Mouse (Mus musculus) c-Kit-positive CD71-positive TER-119-positive erythroid progenitor cells, embryonic 14.5 days (primary cell): Measurements from ENCODE around the gene Wdr89.
"Not testable (repeated sequence)": the region's sequence is repeated elsewhere in the genome, so short reads cannot be mapped to it uniquely, and the experiment has no call there.

ENCODE experiments used
- DNase-seq: peaks from one replicate; pipeline ENCODE4 v3.0.0-alpha.2; 2013; ENCODE audit warnings: low spot score

Gene Wdr89

DNA sequence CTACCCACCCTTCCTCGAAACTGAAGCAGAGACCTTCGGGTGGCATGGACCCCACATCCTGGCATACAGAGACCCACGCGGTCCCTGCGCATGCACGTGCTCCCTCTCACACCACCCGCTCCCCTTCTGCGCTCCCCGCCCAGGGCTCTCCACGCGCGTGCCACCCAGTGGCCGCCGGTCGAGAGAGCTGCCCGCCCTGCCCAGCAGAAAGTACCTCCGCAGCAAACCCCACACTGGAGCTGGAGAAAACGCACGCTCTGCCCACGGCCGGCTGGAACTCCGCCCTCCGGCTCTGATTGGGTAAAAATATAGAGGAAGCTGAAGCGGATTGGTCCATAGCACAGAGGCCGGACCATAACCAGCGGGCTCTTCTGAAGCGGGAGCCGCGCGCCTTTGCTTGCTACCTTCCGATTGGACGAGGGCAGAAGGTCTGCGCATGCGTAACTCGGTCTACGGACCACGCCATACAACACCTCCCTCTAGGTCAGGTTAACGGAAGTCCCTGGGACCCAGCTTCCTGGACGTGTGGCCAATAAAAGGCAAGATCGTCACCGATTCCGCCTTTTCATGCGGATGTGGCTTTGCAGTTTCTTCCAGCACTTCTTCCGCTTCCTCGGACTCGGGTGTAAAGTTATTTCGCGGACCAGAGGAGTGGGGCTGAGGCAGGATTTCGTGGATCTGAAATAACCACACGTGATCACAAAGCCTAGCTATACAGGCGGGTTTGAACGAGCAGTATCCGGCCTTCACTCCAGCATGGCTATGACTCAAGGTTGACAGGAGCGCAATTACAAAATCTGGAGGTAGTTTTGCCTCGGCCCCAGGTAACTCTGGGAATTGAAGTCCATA lies at the start of gene Wdr89:
Gene Wdr89 (minus strand): TSS at position 280 of the 849 bp plus-strand sequence.
- peak; percentile 100 for DNase-seq

DNA sequence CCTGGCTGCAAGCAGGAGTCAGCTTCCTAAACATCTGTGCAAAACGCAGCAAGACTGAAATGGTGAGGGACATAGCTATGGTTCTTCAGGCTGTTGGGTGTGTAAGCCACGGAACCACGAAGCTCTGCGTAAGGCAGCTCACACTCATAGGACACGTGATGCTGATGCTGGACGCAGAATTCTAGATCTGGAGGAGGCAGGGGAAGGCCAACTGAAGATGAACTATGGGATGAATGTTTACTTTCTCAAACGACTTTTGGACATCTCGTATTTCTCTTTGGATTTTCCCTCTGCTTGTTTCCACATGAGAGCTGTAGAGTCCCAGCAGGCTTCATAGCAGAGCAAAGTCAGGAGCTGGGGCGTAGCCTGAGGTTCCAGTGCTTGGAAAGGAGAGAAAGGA lies 44.3 kb upstream of the Wdr89 start:
- DNase-seq = no peak

DNA sequence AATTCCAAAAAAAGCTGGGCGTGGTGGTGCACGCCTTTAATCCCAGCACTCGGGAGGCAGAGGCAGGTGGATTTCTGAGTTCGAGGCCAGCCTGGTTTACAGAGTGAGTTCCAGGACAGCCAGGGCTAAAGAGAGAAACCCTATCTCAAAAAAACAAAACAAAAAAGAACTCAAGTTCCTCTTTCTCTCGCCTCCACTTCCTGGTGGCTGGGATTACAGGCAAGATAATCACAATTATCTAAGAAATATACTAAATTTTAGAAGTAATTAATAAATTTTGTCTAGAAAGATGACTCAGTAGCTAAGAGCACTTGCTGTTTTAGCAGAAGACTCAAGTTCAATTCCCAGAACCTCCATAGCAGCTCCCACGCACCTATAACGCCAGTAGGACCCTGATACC lies 43.6 kb upstream of the Wdr89 start:
- DNase-seq = not testable (repeated sequence)

DNA sequence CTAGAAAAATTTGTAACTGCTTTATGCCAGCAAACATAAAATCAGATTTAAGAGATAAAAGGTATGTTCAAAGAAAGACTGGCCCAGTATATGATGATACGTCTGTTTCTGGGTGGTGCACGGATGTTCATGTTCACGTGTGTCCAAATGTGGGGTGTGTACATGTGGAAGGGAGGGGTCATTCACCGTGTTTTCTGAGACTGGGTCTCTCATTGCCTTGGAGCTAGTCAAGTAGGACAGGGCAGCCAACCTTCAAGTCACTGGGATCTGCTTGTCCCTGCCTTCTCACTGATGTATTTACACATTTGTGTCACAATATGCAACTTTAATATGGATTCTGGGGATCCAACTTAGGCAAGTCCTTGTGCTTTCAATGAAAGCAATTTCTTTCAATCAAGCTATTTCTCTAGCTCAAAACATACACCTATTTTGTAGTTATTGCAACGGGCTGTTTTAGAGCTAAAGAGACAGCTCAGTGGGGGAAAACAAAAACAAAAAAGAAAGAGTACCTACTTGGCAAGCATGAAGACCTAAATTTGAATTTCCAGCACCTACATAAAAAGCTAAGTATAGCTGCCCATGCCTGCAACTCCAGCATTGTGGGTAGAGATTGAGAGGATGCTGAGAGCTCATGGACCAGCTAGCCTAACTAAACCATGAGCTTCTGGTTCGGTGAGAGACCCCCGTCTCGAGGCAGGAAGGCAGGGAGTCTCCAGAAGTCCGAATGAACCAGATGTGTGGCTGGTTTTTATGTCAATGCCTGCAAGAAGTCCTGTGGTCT lies 41.4 kb upstream of the Wdr89 start:
- no peak for DNase-seq

DNA sequence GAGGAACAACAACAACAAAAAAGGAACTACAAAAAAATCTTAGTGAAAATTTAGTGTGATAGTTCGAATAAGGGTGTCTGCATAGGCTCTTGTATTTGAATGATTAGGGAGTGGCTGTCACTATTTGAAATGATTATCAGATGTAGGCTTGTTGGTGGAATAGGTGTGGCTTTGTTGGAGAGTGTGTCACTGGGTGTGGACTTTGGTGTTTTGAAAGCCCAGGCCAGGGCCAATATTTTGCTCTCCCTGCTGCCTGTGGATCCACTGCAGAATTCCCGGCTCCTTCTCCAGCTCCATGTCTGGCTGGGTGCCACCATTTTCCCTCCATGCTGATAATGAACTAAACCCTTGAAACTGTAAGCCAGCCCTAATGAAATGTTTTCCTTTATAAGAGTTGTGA lies 40.2 kb upstream of the Wdr89 start:
- DNase-seq = no peak

DNA sequence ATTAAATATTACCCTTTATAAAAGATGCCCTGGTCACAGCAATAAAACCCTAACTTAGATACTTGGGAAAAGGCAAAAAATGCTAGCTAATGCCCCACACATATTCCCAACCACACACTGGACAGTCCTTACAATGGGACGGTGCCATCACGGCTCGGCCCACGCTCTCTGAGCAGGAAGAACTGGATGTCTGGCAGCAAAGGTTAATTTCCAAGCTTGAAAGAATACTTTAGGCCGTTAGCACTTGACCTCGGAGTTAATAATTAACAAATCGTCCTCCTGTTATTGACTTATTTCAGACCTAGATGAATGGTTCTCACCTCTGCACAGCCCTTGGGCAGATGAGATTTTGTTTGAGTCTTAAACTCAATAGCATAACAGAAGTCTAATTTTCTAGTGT lies 37.3 kb upstream of the Wdr89 start:
- no peak for DNase-seq

DNA sequence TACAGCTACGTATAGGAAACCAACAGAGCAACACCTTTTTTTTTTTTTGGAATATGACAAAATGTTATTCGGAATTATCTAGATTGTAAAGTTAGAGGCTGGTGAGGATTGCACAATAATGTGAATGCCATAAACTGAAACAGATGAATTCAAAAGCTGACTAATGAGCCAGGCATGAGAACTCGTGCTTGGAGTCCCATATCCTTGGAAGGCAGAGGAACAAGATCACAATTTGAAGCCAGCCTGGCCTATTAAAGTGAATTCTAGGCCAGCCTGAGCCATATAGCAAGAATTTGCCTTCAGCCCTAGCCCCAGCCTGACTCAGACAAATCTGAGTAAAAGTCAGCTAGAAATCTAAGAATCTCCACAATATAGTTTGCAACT lies 33.4 kb upstream of the Wdr89 start:
- DNase-seq = no peak

DNA sequence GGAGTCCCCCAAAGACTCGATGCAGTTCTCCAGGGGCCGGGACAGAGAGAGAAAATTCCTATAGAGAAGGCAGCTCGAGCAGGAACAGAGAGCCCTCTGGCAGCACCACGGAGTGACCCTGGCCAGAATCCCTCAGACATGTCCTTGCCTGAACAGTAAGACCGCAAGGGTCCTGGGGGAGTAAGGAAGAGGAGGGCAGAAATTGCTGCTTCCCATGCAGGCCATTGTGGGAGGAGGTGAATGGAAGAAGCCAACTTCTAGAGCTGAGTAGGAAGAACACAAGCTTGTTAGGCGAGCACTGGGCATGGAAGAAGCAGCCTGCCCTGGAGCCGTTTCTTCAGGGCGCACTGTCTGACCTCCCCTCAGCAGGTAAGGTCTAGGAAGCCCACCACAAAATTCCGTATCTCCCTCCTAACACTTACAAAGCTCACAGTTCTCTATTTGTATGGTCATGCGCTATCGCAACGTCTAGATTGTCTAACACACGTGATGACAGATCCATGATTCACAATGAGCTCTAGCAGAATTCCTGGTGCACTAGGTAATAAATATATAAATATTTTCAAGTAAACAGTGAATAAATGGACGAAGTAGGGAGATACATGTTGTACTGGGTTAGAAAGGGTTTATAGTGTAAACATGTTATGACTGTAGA lies 32.9 kb upstream of the Wdr89 start:
- DNase-seq = no peak

DNA sequence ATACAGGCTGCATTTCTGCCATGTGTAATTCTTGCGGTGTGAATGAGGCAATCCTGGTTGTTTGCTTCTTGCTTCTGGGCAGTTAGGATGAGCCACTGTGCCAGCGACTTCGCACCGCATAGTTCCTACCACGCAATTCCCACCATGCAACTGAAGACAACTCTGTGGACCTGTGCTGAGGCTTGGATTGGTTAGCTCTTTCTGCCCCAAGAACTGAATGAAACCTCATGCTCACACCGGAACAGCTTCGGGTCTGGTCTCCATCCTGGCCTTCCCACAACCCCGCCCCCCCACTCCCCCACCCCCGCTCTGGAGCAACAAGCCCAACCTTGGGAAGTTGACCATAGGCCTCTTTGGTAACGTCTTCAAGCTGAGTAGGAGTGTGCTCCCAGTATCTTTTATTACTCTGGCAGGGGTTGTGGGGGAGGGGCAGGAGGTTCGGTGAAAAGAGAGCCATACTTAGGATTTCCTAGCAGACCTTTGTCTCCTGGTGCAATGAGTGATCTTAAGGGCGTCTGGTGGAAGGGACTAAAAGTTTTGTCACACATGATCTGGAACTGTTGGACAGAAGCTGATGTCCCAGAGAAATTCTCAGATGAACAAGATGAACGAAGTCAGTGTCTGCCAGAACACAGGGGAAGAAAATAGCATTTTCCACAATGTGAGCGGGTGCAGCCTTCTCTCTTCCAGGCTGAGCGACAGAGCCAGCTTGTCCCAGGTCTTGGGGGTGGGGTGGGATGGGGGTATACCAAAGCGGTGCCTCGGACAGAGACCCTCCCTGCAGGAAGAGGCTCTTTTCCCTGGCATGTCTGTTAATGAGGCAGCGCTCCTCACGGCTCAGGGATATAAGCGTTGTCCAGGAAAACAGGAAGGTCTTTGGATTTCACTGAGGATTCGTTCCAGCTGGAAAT lies 32.1 kb upstream of the Wdr89 start:
- DNase-seq = no peak

DNA sequence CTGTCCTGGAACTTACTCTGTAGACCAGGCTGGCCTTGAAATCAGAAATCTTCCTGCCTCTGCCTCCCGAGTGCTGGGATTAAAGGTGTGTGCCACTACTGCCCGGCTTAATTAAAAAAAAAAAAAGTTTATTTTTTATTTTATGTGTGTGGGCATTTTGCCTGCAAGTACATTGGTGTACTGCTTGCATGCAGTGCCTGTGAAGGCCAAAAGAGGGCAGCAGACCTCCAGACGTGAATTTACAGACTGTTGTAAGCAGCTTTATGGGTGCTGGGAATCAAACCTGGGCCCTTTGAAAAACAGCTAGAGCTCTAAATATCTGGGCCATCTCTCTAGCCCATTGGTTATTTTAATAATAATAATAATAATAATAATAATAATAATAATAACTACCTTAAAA lies 29.4 kb upstream of the Wdr89 start:
- DNase-seq = no peak

DNA sequence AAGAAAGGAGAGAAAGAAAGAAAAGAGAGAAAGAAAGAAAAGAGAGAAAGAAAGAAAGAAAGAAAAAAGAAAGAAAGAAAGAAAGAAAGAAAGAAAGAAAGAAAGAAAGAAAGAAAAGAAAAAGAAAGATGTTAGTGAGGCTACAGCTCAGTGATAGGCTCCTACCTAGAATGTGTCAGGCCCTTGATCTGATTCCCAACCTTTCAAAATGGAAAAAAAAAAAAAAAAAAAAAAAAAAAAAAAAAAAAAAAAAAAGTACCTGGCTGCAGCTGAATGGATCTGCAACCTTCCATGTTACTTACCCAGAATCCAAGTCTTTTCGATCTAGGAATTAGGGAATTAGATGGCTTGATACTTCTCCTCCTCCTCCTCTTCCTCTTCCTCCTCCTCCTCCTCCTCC lies 26.5 kb upstream of the Wdr89 start:
- not testable (repeated sequence) for DNase-seq

DNA sequence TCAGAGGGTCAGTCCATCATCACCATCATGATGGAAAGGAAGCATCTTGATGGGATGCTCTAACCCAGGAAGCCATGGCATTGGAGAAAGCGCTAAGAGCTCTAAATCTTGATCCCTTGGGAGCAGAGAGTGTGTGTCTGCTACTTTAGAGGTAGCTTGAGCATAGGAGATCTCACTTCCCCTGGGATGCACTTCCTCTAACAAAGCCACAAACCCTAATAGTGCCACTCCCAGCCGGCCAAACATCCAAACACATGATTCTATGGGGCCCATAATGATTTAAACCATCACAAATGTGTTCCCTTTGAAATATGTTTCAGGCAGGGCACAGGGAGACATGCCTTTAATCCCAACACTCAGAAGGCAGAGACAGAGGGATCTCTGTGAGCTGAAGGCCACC lies 19.7 kb upstream of the Wdr89 start:
- DNase-seq = no peak

DNA sequence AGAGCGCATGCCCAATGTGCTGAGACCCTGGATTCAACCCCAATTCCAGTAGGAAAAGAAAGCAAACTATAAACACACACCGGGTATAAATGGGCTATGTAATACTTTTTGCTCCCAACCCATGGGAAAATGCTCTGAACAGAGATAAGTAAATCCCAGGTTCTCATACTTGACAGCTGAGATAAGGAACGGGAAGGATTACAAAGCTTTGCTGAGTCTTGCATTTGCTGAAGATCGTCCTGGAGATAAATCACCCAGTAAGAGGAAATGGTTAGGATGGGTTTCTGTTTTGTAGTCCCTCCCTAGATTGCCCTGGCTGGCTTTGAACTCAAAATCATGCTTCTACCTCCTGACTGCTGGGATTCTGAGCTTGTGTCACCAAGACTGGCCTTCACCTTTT lies 18.0 kb upstream of the Wdr89 start:
- DNase-seq = no peak

DNA sequence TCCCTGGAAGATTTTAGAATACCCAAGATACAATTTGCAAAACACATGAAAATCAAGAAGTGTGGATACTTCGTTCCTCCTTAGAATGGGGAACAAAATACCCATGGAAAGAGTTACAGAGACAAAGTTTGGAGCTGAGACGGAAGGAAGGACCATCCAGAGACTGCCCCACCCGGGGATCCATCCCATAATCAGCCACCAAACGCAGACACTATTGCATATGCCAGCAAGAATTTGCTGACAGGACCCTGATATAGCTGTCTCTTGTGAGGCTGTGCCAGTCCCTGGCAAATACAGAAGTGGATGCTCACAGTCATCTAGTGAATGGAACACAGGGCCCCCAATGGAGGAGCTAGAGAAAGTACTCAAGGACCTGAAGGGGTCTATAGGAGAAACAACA lies 14.7 kb upstream of the Wdr89 start:
- not testable (repeated sequence) for DNase-seq

DNA sequence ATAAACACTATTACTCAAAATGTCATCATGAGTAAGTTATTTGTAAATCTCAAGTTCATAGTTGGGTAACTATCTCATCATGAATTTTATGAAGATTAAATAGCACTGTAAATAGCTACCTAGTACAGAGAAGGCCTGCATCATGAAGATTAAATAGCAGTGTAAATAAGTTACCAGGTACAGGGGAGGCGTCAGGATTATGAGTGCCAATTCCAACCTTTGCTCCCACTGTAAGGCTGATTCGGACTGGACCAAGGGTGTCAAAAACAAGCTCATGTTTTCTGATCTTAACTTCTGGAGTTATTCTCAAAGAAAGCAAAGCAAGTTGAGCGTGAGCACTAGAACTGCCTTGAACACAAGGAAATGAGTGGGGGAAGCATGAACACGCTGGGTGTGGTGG lies 14.3 kb upstream of the Wdr89 start:
- DNase-seq = no peak

DNA sequence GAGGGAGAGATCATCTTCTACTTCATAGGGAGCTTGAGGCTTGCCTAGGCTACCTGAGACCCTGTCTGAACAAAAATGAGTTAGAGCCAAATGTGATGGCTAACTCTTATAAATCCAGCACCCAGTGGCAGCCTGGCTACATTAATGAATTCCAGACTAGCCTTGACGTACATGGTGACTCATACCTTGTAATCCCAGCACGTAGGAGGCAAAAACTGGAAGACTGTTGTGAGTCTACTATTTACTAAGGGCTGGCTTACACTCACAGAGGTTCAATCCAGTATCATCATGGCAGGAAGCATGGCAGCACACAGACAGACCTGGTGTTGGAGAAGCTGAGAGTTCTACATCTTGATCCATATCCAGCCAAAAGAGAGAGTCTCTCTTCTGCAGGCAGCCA lies 13.5 kb upstream of the Wdr89 start:
- no peak for DNase-seq

DNA sequence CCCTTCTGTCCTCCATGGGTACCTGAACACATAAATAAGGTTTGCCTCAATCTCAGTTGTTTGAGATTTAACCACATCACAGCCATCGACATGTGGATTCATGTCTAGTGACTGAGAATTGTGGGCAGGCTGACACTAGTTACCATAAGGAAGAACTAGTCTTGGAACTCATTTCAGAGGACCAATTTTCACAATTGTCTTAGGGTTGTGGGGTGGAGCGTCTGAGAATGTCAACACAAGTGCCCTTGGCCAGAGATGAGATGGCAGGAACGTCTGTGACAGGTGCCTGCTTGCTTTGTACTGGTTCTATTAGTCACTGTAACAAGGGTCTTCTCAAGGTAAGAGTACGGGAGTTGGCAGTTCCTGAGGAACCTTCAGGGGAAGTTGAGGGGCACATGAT lies 11.8 kb upstream of the Wdr89 start:
- no peak for DNase-seq

DNA sequence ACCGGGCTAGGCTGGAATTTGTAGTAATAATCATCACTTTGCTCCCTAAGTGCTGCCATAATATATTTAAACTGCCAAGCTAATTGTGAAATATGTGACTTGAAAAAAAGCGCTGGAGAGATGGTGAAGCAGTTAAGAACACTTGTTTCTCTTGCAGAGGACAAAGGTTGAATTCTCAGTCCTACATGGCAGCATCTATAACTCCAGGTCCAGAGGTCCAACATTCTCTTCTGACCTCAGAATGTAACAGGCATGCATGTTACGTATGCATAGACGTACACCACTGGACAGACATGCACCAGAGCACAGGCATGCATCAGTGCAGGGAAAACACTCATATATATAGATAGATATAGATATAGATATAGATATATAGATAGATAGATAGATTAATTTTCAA lies 9.1 kb upstream of the Wdr89 start:
- no peak for DNase-seq

DNA sequence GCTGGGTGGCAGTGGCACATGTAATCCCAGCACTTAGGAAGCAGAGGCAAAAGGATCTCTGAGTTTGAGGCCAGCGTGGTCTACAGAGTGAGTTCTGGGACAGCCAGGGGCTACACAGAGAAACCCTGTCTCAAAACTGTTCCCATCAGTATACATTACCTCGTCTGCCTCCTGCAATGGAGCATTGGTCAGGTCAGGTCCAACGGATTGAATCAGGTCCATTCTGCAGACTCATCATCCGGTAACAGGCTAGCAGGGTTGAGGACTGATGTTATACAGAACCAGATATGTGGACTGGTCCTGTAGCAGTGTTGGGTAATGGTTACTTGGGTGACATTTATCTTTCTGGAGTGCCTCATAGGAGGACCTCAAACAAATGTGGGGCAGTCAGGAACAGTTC lies 3.3 kb upstream of the Wdr89 start:
- DNase-seq = no peak

DNA sequence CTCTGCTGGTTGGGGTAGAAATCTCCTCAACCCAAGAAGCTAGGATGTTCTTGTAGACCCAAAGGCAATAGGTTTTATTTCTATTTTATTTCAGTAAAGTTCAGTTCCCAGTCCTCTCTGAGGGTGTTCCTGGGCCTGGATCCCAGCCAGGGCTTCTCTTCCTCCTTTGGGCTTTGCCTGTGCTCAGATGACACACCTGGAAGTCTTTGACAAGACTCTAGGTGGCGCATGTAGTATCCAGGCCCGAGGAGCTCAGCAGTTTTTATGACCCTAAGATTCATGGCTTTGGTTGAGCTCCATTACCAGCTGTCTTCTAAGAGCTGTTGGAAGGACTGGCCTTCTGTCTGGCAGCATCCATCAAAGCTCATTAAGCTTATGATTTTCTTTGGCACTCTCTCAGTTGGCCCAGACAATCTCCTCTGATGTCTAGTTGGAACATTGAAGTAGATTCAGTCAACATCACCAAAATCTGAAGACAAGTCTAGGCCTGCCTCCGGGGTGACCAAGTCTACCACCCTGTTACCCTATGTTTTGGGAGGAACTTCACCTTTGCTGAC lies 2.5 kb upstream of the Wdr89 start:
- no peak for DNase-seq

DNA sequence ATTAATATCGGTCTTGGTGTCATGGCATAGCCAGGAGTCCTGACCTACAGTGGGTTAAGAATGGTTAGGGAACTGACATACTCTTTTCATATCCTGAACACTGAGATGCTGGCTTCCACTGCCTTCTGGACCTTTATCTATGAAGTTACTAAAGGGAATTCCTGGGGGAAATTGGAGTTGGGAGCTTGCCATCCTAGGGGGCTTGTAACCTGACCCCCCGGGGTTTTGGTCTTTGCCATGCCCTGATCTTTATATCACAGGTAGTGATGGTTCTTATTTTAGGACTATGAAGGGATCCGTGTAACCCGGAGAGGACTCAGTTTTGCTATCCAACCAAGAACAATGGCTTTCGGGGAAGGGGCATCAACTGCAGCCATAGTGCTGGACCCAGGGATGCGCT lies 1.3 kb upstream of the Wdr89 start:
- DNase-seq = no peak

DNA sequence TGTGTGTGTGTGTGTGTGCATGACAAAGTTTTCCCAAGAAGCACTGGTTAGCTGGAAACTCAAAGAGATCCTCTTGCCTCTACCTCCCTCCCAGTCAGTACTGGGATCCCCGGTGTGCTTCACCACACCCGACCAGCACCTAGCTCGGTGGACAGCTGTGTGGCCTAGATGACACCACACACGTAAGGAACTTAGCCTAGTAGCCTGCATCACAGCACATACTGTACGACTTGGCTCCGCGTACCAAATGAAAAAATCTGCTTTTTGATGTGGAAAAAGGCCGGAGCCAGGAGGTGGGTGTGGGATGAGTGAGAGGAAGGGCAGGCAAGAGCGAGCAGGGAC lies 450 bp downstream of the Wdr89 start:
- DNase-seq = peak; percentile 53
